Mouse (Mus musculus): Measurements from ENCODE around the gene Hpse2. TPM values are rescaled to one million over a fixed set of nuclear protein-coding genes. Genes with fewer than 3 reads are reported as not detected.

Hpse2 gene
- polyA plus RNA-seq, 2 experiments from 2014 or later = 0.14 TPM; not detected in 1

Other genes with a start within 250 kb of the Hpse2 start
- not detected for gene Cnnm1, start 52.1 kb upstream of the Hpse2 start, polyA plus RNA-seq (2017; shearing (Covaris generic))
- gene Got1, start 136.2 kb upstream of the Hpse2 start, polyA plus RNA-seq (2017; shearing (Covaris generic)) = 10 to 100 TPM; 40.4 to 50.6 TPM
- not detected for gene Nkx2-3, start 224.0 kb upstream of the Hpse2 start, polyA plus RNA-seq (2017; shearing (Covaris generic))